Mouse (Mus musculus): ENCODE measurements around the gene Spcs3. TPM values are rescaled to one million over a fixed set of nuclear protein-coding genes. Genes with fewer than 3 reads are reported as not detected.

Gene Spcs3
- polyA plus RNA-seq (2011; ENCODE audit: insufficient read length, low read depth, missing spikeins): 87.3 and 95.1 TPM in 2 replicates

DNA sequence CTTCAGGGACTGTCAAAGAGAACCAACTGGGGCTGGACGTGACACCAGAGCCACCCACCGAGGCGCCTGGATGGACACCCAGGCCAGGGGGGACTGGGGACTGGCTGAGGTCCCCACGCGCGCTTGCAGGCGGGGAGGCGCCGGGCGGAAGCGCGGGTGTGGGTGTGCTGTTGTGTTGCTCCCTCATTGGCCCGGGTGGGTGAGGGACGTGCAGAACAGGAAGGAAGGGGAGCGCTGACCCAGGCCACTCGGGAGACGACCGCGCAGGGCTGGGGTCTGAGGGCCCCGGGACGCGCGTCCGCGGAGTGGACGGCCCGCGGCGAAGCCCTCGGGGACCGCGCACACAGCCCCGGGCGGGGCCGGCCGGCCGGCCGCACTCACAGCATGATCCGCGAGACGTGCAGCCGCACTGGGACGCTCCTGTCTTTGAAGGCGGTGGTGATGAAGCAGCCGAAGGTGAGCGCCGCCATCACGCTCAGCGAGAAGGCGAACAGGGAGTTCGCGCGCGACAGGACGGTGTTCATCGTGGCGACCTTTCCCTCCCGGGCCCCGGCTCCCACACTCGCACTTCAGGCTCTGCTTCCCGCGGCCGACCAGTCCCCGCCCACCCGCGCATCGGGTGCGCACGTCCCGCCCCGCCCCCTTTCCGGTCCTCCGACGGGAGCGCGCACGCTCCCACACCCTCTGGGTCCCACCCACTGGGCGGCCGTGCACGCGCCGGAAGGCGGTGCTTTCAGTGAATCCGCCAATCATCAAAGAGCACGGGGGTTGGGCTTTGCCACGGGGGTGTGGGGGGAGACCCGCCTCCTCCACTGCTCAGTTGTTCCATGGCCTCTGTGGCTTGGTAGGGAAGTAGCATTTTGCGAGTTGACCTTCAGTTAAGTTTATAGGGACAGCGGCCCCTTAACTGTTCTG, at the start of gene Spcs3, which contains the start of gene Asb5:
Spcs3 (minus strand) TSS at position 617 of the 915 bp plus-strand sequence.
Asb5 (plus strand) TSS at position 199 of the 915 bp plus-strand sequence.
- H3K27ac ChIP-seq (ENCODE audit: insufficient read depth, low read length): peak within 1 kb of the TSS; percentile 48
- TF ChIP-seq POLR2A (IDR thresholded peaks at IDR 0.05; ENCODE audit: low read depth, low read length): peak; percentile 76
- no peak for TF ChIP-seq CTCF (IDR thresholded peaks at IDR 0.05; ENCODE audit: borderline replicate concordance, insufficient read depth, low read length)
- H3K4me3 ChIP-seq (ENCODE audit: insufficient read depth, low read length): peak within 1 kb of the TSS; percentile 97
- peaks cover 2% of the 10 kb centered on the region for H3K4me1 ChIP-seq (ENCODE audit: control insufficient read depth, insufficient read depth, low read length)

DNA sequence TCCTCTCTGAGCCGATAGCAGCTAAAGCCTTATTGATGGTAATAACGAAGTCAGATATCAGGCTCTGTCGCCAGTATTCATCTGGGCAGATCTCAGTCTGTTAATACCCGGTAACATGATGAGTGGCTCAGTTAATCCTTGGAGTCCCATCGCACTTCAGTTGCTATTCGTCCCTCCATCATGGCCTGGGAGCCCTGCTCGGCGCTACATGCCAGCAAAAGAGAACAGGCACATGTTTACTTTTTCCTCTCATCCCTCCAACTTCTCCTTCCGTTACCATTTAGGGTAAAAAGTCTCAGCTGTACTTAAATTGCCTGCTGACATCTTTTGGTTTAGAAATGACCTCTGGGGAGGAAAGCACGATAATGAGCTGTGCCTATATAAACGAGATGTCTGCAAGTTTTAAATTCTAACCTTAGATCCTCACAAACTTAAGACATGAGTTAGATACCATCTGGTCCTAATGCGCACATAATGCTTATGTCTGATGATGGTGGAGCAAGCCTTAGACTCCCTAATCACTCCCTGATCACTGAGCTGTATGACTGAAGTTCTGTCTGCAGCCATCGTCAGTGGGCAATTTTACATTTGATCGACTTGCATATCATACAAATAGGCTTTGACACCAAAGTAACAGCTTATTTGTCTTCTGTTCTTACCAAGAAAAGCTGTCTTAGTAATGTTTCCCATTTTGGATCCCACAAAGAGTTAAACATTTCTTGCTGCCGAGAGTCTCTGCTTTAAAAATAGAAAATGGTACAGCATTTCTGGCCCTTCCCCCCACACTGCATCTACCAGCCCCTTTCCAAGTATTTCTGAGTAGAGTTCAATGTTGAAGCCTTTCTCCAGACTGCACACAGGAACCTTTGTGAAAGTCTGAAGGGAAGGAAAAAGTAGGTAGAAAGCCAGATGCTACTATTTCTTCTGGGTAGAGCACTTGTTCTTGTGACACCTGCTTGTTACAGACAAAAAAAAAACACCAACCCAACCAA, 41.1 kb upstream of the Spcs3 start:
- TF ChIP-seq CTCF (IDR thresholded peaks at IDR 0.05; ENCODE audit: borderline replicate concordance, insufficient read depth, low read length) (no peak), POLR2A (IDR thresholded peaks at IDR 0.05; ENCODE audit: low read depth, low read length) (no peak)
- Histone ChIP-seq H3K27ac (ENCODE audit: insufficient read depth, low read length) (no peak overlapping the region), H3K4me1 (ENCODE audit: control insufficient read depth, insufficient read depth, low read length) (peaks cover 2% of the 10 kb centered on the region; the same call in 1 of the 2 replicates), H3K4me3 (ENCODE audit: insufficient read depth, low read length) (no peak overlapping the region)

DNA sequence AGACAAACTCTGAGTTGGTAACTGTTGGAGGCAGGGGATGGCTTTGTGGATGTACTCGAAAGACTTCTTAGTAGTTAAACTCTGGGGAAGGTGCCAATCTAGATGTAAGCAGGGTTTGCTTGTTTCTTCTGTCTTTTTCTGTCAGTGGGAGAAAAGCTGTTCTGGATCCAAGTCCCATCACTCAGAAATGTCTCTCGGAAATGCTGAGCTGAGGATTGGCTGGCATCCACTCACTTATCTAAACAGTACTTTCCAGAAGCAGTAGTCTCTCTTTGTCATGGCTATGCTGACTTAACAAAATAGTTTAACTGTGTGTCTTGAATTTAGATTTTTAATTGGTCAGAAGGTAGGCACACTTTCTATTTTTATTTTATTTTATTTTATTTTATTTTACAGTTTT, 37.4 kb upstream of the Spcs3 start:
- Histone ChIP-seq H3K4me1 (ENCODE audit: control insufficient read depth, insufficient read depth, low read length) (peaks cover 7% of the 10 kb centered on the region), H3K27ac (ENCODE audit: insufficient read depth, low read length) (no peak overlapping the region), H3K4me3 (ENCODE audit: insufficient read depth, low read length) (no peak overlapping the region)
- TF ChIP-seq CTCF (IDR thresholded peaks at IDR 0.05; ENCODE audit: borderline replicate concordance, insufficient read depth, low read length) (no peak), POLR2A (IDR thresholded peaks at IDR 0.05; ENCODE audit: low read depth, low read length) (no peak)

DNA sequence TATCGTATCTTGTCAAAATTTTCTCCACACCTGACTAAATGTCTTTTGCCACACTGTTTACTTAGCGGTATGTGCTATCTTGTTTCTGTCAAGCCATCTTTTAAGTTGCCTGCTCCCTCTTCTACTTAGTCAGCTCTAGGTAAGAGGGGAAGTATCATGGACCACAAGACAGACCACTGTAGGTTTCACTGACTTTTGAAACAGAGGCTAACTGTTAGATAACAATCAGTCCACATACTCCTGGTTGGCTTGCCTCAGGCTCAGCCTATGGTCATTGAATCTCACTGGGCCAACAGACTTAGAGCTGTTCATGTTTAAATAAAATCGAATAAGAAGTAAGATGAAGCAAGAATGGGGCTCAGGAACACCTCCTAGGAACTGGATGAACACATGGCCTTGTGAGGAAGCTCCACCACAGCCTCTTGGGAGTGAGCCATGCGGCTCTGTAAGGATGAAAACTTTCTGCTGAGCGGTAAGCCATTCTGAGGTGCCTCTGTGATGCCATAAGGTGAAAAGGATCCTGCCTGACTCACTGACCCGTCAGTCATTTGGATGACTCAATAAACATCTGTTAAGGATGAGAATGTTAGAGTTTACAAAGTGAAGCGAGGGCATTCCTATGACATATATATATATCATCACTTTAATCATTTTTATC, 35.9 kb upstream of the Spcs3 start:
- no peak overlapping the region for H3K4me3 ChIP-seq (ENCODE audit: insufficient read depth, low read length)
- H3K4me1 ChIP-seq (ENCODE audit: control insufficient read depth, insufficient read depth, low read length): peaks cover 5% of the 10 kb centered on the region
- no peak for TF ChIP-seq POLR2A (IDR thresholded peaks at IDR 0.05; ENCODE audit: low read depth, low read length)
- H3K27ac ChIP-seq (ENCODE audit: insufficient read depth, low read length): no peak overlapping the region

DNA sequence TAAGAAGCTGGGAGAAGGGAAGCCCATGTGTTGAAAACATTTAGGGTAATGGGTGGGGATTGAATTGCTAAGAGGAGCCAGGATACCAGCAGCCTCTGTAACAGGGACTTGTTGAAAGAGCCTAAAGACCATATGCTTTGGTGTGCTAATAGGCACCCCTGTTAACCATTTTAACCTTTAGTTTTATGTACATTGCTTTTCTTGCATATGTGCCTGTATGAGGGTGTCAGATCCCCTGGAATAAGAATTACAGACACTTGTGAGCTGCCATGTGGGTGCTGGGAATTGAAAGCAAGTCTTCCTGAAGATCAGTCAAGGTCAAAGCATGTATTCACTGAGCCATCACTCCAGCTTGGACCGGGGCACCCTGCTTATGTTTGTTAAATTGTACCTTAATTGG, 35.4 kb upstream of the Spcs3 start:
- Histone ChIP-seq H3K27ac (ENCODE audit: insufficient read depth, low read length) (no peak overlapping the region), H3K4me3 (ENCODE audit: insufficient read depth, low read length) (no peak overlapping the region)
- no peak for TF ChIP-seq CTCF (IDR thresholded peaks at IDR 0.05; ENCODE audit: borderline replicate concordance, insufficient read depth, low read length)
- no peak for TF ChIP-seq POLR2A (IDR thresholded peaks at IDR 0.05; ENCODE audit: low read depth, low read length)

DNA sequence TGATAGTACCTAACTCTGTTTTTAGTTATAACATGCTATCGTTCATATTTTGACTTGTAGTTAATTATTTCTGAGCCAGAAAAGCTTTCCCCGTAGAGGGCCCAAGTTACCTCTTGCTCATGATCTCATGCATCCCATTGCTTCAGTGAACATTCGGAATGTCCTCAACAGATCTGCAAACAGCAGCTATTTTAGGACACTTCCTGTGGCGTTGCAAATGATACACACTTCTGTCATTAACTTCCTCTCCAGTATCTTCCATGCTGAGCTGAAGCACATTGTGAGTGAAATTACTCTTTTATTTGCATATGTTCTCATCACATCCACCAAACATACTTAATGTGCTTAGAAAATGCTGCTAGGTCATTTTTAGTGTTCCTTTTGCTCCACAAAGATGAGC, 32.3 kb upstream of the Spcs3 start:
- Histone ChIP-seq H3K27ac (ENCODE audit: insufficient read depth, low read length) (no peak overlapping the region), H3K4me3 (ENCODE audit: insufficient read depth, low read length) (no peak overlapping the region), H3K4me1 (ENCODE audit: control insufficient read depth, insufficient read depth, low read length) (peaks cover 5% of the 10 kb centered on the region)
- TF ChIP-seq CTCF (IDR thresholded peaks at IDR 0.05; ENCODE audit: borderline replicate concordance, insufficient read depth, low read length) (no peak), POLR2A (IDR thresholded peaks at IDR 0.05; ENCODE audit: low read depth, low read length) (no peak)

More for the DNA sequence above, 35.4 kb upstream of the Spcs3 start:
- peaks cover 5% of the 10 kb centered on the region for H3K4me1 ChIP-seq (ENCODE audit: control insufficient read depth, insufficient read depth, low read length)

DNA sequence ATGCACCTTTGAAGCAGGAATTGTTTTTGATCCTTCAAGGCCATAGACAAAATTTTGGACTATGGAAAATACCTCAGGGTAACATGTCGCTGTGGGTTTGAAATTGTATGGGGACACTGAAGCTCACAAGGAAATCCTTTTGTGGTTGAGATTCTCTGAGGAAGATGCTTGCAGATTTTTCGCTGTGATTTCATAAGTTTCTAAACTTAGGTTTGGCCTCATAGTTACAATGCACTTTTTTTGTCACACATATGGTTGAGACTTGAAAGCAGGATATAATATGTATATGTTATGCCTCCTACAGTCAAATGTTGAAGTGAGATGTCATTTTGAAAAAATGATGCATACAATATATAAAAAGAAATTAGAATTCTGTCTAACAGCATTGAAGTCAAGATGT, 25.1 kb upstream of the Spcs3 start:
- TF ChIP-seq POLR2A (IDR thresholded peaks at IDR 0.05; ENCODE audit: low read depth, low read length) (no peak), CTCF (IDR thresholded peaks at IDR 0.05; ENCODE audit: borderline replicate concordance, insufficient read depth, low read length) (no peak)
- Histone ChIP-seq H3K27ac (ENCODE audit: insufficient read depth, low read length) (no peak overlapping the region), H3K4me3 (ENCODE audit: insufficient read depth, low read length) (no peak overlapping the region), H3K4me1 (ENCODE audit: control insufficient read depth, insufficient read depth, low read length) (no peaks in the 10 kb centered on the region)

DNA sequence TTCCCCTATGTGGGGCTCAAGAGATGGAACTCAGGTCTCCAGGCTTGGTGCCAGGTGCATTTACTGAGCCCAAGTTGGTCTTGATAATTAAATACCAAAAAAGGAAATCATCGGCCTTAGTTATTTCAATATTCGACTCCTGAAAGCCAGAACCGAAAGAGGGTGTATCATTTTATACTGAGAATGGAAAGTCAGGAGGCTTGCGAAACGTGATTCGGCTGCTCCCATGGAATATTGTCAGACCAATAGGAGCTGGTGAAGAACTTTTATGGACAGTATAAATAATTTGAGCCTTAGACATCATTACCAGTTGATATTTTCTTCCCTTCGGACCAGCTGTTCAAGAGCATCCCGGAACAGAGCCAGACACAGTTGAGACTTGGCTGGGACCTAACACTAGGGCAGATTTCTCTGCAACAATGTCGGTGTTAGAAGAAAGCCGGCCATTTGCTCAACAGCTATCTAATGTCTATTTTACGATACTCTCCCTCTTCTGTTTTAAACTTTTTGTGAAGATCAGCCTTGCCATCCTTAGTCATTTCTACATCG, 20.3 kb upstream of the Spcs3 start:
- Histone ChIP-seq H3K4me3 (ENCODE audit: insufficient read depth, low read length) (no peak overlapping the region), H3K4me1 (ENCODE audit: control insufficient read depth, insufficient read depth, low read length) (peaks cover 10% of the 10 kb centered on the region), H3K27ac (ENCODE audit: insufficient read depth, low read length) (no peak overlapping the region)
- TF ChIP-seq POLR2A (IDR thresholded peaks at IDR 0.05; ENCODE audit: low read depth, low read length): no peak
- no peak for TF ChIP-seq CTCF (IDR thresholded peaks at IDR 0.05; ENCODE audit: borderline replicate concordance, insufficient read depth, low read length)

DNA sequence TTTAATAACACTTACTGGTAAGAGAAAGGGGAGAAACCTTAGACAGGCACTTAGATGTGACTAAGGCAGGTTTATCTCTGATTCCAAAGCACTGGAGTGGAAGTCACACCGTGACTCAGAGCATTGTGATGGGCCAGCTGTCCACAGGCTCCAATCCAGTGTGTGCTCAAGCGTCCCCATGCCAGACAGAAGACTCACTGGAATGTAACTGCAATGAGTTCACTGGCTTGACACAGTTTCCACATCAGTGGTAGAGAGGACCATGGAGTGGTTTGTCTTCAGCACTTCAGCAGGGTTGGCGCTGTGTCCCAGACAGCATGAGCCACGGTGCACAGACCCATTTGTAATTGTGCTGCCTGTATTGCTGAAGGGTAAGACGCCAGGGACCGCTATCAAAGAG, 18.6 kb upstream of the Spcs3 start:
- H3K4me1 ChIP-seq (ENCODE audit: control insufficient read depth, insufficient read depth, low read length): peaks cover 10% of the 10 kb centered on the region
- no peak for TF ChIP-seq CTCF (IDR thresholded peaks at IDR 0.05; ENCODE audit: borderline replicate concordance, insufficient read depth, low read length)
- no peak for TF ChIP-seq POLR2A (IDR thresholded peaks at IDR 0.05; ENCODE audit: low read depth, low read length)
- H3K4me3 ChIP-seq (ENCODE audit: insufficient read depth, low read length): no peak overlapping the region
- peak overlapping the region; percentile 69; the same call in 1 of the 2 replicates for H3K27ac ChIP-seq (ENCODE audit: insufficient read depth, low read length)
